Mouse (Mus musculus) heart, embryonic 15.5 days (tissue): ENCODE data around the gene Noxred1. TPM values are rescaled to one million over a fixed set of nuclear protein-coding genes. Genes with fewer than 3 reads are reported as not detected.
A peak's percentile ranks its signal among the peaks of the same experiment; 100 is the strongest.

Experiments
- ATAC-seq: fragments of 200-750 bp; cut with Nextera tagmentation; replicated peaks from 2 replicates; pipeline ENCODE4 v1.8.0; 2017; ENCODE audit warnings: low read depth, moderate TSS enrichment; ENCODE audit not compliant: insufficient number of reproducible peaks, insufficient read depth, low FRiP score
- H3K27ac ChIP-seq: fragments of 300-500 bp; sonication (generic); 2 replicates; pipeline ENCODE4 v1.5.1; 2015; ENCODE audit warnings: mild to moderate bottlenecking, inconsistent platforms
- H3K27me3 ChIP-seq: fragments of 300-500 bp; sonication (generic); 2 replicates; pipeline ENCODE4 v1.6.1; 2015; ENCODE audit warnings: inconsistent platforms
- H3K36me3 ChIP-seq: fragments of 300-500 bp; sonication (generic); 2 replicates; pipeline ENCODE4 v1.6.1; 2015; ENCODE audit warnings: mild to moderate bottlenecking, inconsistent platforms
- H3K4me1 ChIP-seq: fragments of 300-500 bp; sonication (generic); replicated peaks from 2 replicates; pipeline ENCODE4 v1.6.1; 2015; ENCODE audit warnings: inconsistent platforms
- H3K4me2 ChIP-seq: fragments of 300-500 bp; sonication (generic); 2 replicates; pipeline ENCODE4 v1.6.1; 2015; ENCODE audit warnings: inconsistent platforms, mild to moderate bottlenecking, moderate library complexity
- H3K4me3 ChIP-seq: fragments of 300-500 bp; sonication (generic); 2 replicates; pipeline ENCODE4 v1.5.1; 2015; ENCODE audit warnings: mild to moderate bottlenecking, inconsistent platforms
- H3K9ac ChIP-seq: fragments of 300-500 bp; sonication (generic); 2 replicates; pipeline ENCODE4 v1.6.1; 2015; ENCODE audit warnings: mild to moderate bottlenecking, inconsistent platforms
- H3K9me3 ChIP-seq: fragments of 300-500 bp; sonication (generic); replicated peaks from 2 replicates; pipeline ENCODE4 v1.6.1; 2016; ENCODE audit warnings: inconsistent platforms
- WGBS: fragments of 180-500 bp; shearing (Covaris S2); methylation state at CpG from one replicate; pipeline ENCODE4 v1.1.7; 2015; ENCODE audit warnings: mixed read lengths; 5-methylcytosine and 5-hydroxymethylcytosine counted together
- polyA plus RNA-seq: library from polyadenylated mRNA; unstranded; fragments of >200 nt; fragmentation: Nextera tagmentation; extraction: Ambion mirVana; gene quantifications from 2 replicates; pipeline ENCODE4 v1.2.1, GENCODE M21; 2015

Gene Noxred1
- polyA plus RNA-seq, 1 experiment from 2014 or later = 0.74 TPM

- H3K9me3 ChIP-seq = no peaks in the 10 kb centered on the region
- peak overlapping the region; percentile 78 for H3K4me3 ChIP-seq
- H3K9ac ChIP-seq = peak overlapping the region; percentile 89; the same call in 1 of the 2 replicates
- no peak overlapping the region for H3K27ac ChIP-seq
- peaks cover 9% of the 10 kb centered on the region for H3K4me1 ChIP-seq
- ATAC-seq = no peak
- H3K27me3 ChIP-seq = no peaks in the 10 kb centered on the region
- H3K36me3 ChIP-seq = peaks cover 47% of the 10 kb centered on the region
- WGBS = 20% methylated on average over 4 of the region's 4 CpGs
- peak overlapping the region; percentile 74 for H3K4me2 ChIP-seq
Measured at GRCm38 (mm10) chr12:87267682-87268081, 29.1 kb upstream of the Noxred1 start.

DNA sequence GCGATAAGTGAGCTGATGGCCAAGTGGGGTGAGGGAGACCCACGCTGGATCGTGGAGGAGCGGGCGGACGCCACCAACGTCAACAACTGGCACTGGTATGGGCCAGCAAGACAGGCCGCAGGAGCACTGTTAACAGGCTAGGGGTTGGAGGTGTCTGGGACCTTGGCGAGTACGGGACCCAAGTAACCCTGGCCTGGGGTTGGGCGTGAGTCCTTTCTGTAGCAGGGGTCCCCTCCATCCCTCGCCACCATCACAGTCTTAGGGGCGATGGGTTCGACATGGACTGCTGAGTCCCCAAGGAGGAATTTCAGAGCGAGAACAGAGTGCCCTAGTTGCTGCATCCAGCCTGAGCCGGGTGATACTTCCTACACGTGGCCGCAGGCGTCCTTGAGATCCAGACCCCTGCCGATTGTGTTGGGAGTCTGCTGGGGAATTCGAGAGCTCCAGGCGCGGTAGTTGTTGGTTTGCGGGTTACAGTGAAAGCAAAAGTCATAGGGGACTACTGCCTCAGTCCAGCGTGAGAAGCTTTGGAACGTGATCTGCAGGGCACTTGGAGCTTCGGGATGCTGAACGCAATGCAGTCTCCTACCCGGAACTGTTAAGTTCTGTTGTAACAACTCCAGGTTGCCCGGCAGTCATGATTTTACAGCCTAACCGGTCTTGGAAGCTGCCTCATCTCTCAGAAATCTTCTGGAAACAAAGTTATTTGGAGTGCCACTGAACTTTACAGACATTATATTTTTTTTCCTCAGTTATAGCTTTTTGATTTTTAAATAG is 28.5 kb upstream of the Noxred1 start:
- peak overlapping the region; percentile 95 for H3K27ac ChIP-seq
- peaks cover 9% of the 10 kb centered on the region for H3K4me1 ChIP-seq
- peaks cover 45% of the 10 kb centered on the region for H3K36me3 ChIP-seq
- no peaks in the 10 kb centered on the region for H3K9me3 ChIP-seq
- peak; percentile 58 for ATAC-seq
- no peaks in the 10 kb centered on the region for H3K27me3 ChIP-seq
- H3K4me2 ChIP-seq = peak overlapping the region; percentile 74
- peak overlapping the region; percentile 89 for H3K9ac ChIP-seq
- under 1% methylated on average over 31 of the region's 31 CpGs for WGBS
- H3K4me3 ChIP-seq = peak overlapping the region; percentile 78

- Histone ChIP-seq H3K4me3 (peak within 1 kb of the TSS; percentile 78), H3K4me2 (peak within 1 kb of the TSS; percentile 76), H3K27me3 (no peaks in the 10 kb centered on the region), H3K36me3 (peaks cover 44% of the 10 kb centered on the region), H3K4me1 (peaks cover 9% of the 10 kb centered on the region), H3K9me3 (no peaks in the 10 kb centered on the region), H3K9ac (peak within 1 kb of the TSS; percentile 89), H3K27ac (peak within 1 kb of the TSS; percentile 95)
- WGBS = under 1% methylated on average over 31 of the region's 31 CpGs
- ATAC-seq = peak; percentile 95
Measured at GRCm38 (mm10) chr12:87266108-87266826, 27.7 kb upstream of the Noxred1 start, which contains the start of the genes Vipas39 and Ahsa1. Gene Vipas39, minus strand, starts transcription at chr12:87266256. Gene Ahsa1, plus strand, starts transcription at chr12:87266479.

DNA sequence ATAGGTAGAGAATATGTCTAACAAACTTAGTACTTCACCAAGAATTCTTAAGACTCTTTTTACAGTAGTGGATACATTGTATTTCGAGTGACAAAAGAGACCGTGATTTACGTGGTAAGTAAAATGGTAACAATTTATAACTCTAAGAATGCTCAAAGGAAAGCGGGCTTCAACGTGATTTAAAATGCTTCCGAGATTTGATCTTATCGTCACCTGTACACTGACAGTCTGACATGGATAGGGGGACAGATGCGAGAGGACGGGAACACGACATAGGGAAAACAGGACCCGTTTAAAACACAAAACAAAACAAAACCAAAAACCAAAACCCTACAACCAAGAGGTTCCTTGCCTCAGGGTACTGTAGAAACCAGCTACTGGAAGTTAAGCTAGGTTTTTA is 26.9 kb upstream of the Noxred1 start:
- ATAC-seq = no peak
- H3K4me1 ChIP-seq = peaks cover 9% of the 10 kb centered on the region
- 13% methylated on average over 11 of the region's 11 CpGs for WGBS
- peak overlapping the region; percentile 75 for H3K9ac ChIP-seq
- no peaks in the 10 kb centered on the region for H3K27me3 ChIP-seq
- peak overlapping the region; percentile 95 for H3K27ac ChIP-seq
- H3K36me3 ChIP-seq = peaks cover 42% of the 10 kb centered on the region
- H3K4me3 ChIP-seq = peak overlapping the region; percentile 78
- H3K9me3 ChIP-seq = no peaks in the 10 kb centered on the region
- H3K4me2 ChIP-seq = peak overlapping the region; percentile 76

GRCm38 (mm10) chr12:87260562-87260961 is 22.0 kb upstream of the Noxred1 start:
- Histone ChIP-seq H3K27ac (no peak overlapping the region), H3K4me1 (0 out of 2 replicates have a peak, but pooled peaks cover 2% of the 10 kb centered on the region), H3K9ac (no peak overlapping the region), H3K27me3 (no peaks in the 10 kb centered on the region), H3K4me3 (no peak overlapping the region), H3K9me3 (no peaks in the 10 kb centered on the region), H3K36me3 (peaks cover 61% of the 10 kb centered on the region), H3K4me2 (no peak overlapping the region)
- 94% methylated on average over 8 of the region's 8 CpGs for WGBS
- no peak for ATAC-seq

- Histone ChIP-seq H3K36me3 (peaks cover 79% of the 10 kb centered on the region), H3K9ac (no peak overlapping the region)
Measured at GRCm38 (mm10) chr12:87256629-87257028, 18.1 kb upstream of the Noxred1 start.

GRCm38 (mm10) chr12:87253878-87254277 is 15.3 kb upstream of the Noxred1 start:
- Histone ChIP-seq H3K4me2 (no peak overlapping the region), H3K9ac (no peak overlapping the region), H3K4me3 (no peak overlapping the region), H3K9me3 (no peaks in the 10 kb centered on the region), H3K27me3 (no peaks in the 10 kb centered on the region), H3K27ac (no peak overlapping the region), H3K36me3 (peaks cover 89% of the 10 kb centered on the region), H3K4me1 (no peaks in the 10 kb centered on the region)
- 93% methylated on average over 6 of the region's 6 CpGs for WGBS
- no peak for ATAC-seq

More at GRCm38 (mm10) chr12:87256629-87257028, 18.1 kb upstream of the Noxred1 start:
- no peak overlapping the region for H3K27ac ChIP-seq
- ATAC-seq = no peak
- no peak overlapping the region for H3K4me2 ChIP-seq
- H3K4me3 ChIP-seq = no peak overlapping the region
- 92% methylated on average over 5 of the region's 5 CpGs for WGBS
- H3K27me3 ChIP-seq = no peaks in the 10 kb centered on the region
- no peaks in the 10 kb centered on the region for H3K4me1 ChIP-seq
- no peaks in the 10 kb centered on the region for H3K9me3 ChIP-seq

GRCm38 (mm10) chr12:87250161-87250560 is 11.6 kb upstream of the Noxred1 start:
- peaks cover 83% of the 10 kb centered on the region for H3K36me3 ChIP-seq
- H3K27ac ChIP-seq = no peak overlapping the region
- no peaks in the 10 kb centered on the region for H3K4me1 ChIP-seq
- no peak overlapping the region for H3K9ac ChIP-seq
- H3K9me3 ChIP-seq = no peaks in the 10 kb centered on the region
- H3K4me2 ChIP-seq = no peak overlapping the region
- H3K27me3 ChIP-seq = no peaks in the 10 kb centered on the region
- H3K4me3 ChIP-seq = no peak overlapping the region
- WGBS = 87% methylated on average over 6 of the region's 6 CpGs
- ATAC-seq = no peak

- peaks cover 8% of the 10 kb centered on the region; the same call in 1 of the 2 replicates for H3K4me1 ChIP-seq
- 80% methylated on average over 5 of the region's 5 CpGs for WGBS
- H3K27ac ChIP-seq = no peak overlapping the region
Measured at GRCm38 (mm10) chr12:87236882-87237483, 1.5 kb downstream of the Noxred1 start.

DNA sequence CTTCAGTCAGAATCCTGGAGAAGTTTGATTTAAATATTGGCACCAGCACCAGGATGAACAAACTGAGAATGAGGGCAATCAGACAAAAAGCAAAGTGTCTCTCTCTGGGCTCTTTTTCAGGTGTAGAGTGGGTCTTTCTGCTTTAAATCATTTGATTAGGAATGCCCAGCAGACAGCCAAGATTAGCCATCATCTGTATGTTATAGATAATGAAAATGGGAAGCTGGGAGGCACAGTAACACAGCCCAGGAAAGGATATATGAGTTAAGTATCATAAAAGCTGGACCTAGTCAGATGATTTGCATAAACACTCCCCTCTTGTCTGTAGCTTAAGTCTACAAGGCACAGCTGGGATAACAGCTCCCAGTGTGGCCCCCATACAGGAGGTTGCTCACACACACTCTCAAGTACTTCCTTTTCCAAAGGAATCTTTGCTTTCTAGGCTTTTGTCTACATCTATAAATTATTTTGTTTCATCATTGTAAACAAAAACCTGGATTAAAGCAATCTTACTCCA is 8.1 kb downstream of the Noxred1 start:
- no peak overlapping the region for H3K9ac ChIP-seq
- no peak for ATAC-seq
- H3K36me3 ChIP-seq = no peaks in the 10 kb centered on the region
- no peak overlapping the region for H3K4me3 ChIP-seq
- no peaks in the 10 kb centered on the region for H3K4me1 ChIP-seq
- H3K27me3 ChIP-seq = no peaks in the 10 kb centered on the region
- no peaks in the 10 kb centered on the region for H3K9me3 ChIP-seq
- H3K4me2 ChIP-seq = no peak overlapping the region
- no peak overlapping the region for H3K27ac ChIP-seq

More at GRCm38 (mm10) chr12:87236882-87237483, 1.5 kb downstream of the Noxred1 start:
- peaks cover 28% of the 10 kb centered on the region for H3K36me3 ChIP-seq
- ATAC-seq = no peak
- H3K4me3 ChIP-seq = no peak overlapping the region
- H3K27me3 ChIP-seq = no peaks in the 10 kb centered on the region
- H3K9ac ChIP-seq = no peak overlapping the region
- H3K4me2 ChIP-seq = no peak overlapping the region
- H3K9me3 ChIP-seq = no peaks in the 10 kb centered on the region

DNA sequence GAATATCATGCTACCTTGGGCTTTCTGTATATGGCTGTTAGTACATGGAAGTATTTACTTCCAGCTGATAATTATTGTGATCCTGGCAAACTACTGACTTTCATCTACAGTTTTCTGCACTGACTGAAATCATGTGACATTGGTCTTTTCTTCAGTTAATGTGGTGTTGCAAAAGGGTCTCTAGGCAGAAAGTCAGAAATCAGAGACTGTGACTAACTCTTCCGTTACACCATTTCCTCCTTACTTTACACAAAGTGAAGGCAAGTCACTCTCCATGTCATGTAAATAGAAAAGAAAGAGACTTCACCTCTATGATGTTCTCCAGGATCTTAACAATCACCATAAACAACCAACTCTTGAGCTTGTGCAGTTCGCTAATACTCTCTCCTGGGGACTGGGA is 8.9 kb downstream of the Noxred1 start:
- Histone ChIP-seq H3K9me3 (no peaks in the 10 kb centered on the region), H3K9ac (no peak overlapping the region), H3K27me3 (no peaks in the 10 kb centered on the region), H3K4me1 (no peaks in the 10 kb centered on the region), H3K4me3 (no peak overlapping the region), H3K27ac (no peak overlapping the region), H3K36me3 (no peaks in the 10 kb centered on the region), H3K4me2 (no peak overlapping the region)
- 83% methylated on average over 2 of the region's 2 CpGs for WGBS
- ATAC-seq = no peak
